Mouse (Mus musculus): ENCODE results near the gene Apoc1. TPM values are rescaled to one million over a fixed set of nuclear protein-coding genes. Genes with fewer than 3 reads are reported as not detected.

Apoc1 gene
- polyA plus RNA-seq, 1 experiment from 2014 or later: 14.6 TPM

- ATAC-seq (ENCODE audit: insufficient number of reproducible peaks, insufficient read depth, low FRiP score, low read depth): no peak
- Histone ChIP-seq H3K4me1 (ENCODE audit: control insufficient read depth in 2 of 2, insufficient read depth in 2 of 2, low read length in 2 of 2) (peaks cover 0 to 4% of the 10 kb centered on the region in 2 experiments; a peak in 1 of 4 replicates), H3K4me2 (ENCODE audit: low read length) (no peak within 1 kb of the TSS), H3K4me3 (ENCODE audit: control insufficient read depth in 1 of 2, insufficient read depth in 1 of 2, low read depth in 1 of 2, low read length in 2 of 2) (no peak within 1 kb of the TSS), H3K36me3 (ENCODE audit: control insufficient read depth, insufficient read depth, low read length) (no peaks in the 10 kb centered on the region), H3K27me3 (ENCODE audit: control insufficient read depth, insufficient read depth, low read length) (no peaks in the 10 kb centered on the region), H3K27ac (replicated peaks in 1 of 2; ENCODE audit: control insufficient read depth in 1 of 2, insufficient read depth in 1 of 2, low read depth in 2 of 2, low read length in 2 of 2) (no peak within 1 kb of the TSS), H3K9me3 (ENCODE audit: control insufficient read depth, low read length) (no peaks in the 10 kb centered on the region), H3K9ac (ENCODE audit: low read length) (0 out of 2 replicates have a peak within 1 kb of the TSS, but pooled peaks have one; percentile 21)
- 36% methylated on average over 8 of the region's 8 CpGs for WGBS
Measured at GRCm38 (mm10) chr7:19681202-19681694, 11.2 kb downstream of the Apoc1 start, which contains the start of the genes Gm44805 and Apoc4. TSS of gene Gm44805 (minus strand) at chr7:19681423. TSS of gene Apoc4 (minus strand) at chr7:19681479.

- no peak overlapping the region for H3K27ac ChIP-seq (replicated peaks in 1 of 2; ENCODE audit: control insufficient read depth in 1 of 2, insufficient read depth in 1 of 2, low read depth in 2 of 2, low read length in 2 of 2)
- ATAC-seq (ENCODE audit: insufficient number of reproducible peaks, insufficient read depth, low FRiP score, low read depth): no peak
- WGBS: 91% methylated on average over 2 of the region's 2 CpGs
- no peaks in the 10 kb centered on the region for H3K9me3 ChIP-seq (ENCODE audit: control insufficient read depth, low read length)
- no peak overlapping the region for H3K9ac ChIP-seq (ENCODE audit: low read length)
- H3K4me3 ChIP-seq (ENCODE audit: control insufficient read depth in 1 of 2, insufficient read depth in 1 of 2, low read depth in 1 of 2, low read length in 2 of 2): no peak overlapping the region
- no peaks in the 10 kb centered on the region for H3K27me3 ChIP-seq (ENCODE audit: control insufficient read depth, insufficient read depth, low read length)
- no peaks in the 10 kb centered on the region for H3K36me3 ChIP-seq (ENCODE audit: control insufficient read depth, insufficient read depth, low read length)
- no peak overlapping the region for H3K4me2 ChIP-seq (ENCODE audit: low read length)
- peaks cover 0 to 4% of the 10 kb centered on the region in 2 experiments; a peak in 1 of 4 replicates for H3K4me1 ChIP-seq (ENCODE audit: control insufficient read depth in 2 of 2, insufficient read depth in 2 of 2, low read length in 2 of 2)
Measured at GRCm38 (mm10) chr7:19680702-19681101, 11.8 kb downstream of the Apoc1 start.

- no peaks in the 10 kb centered on the region for H3K36me3 ChIP-seq (ENCODE audit: control insufficient read depth, insufficient read depth, low read length)
- WGBS: 89% methylated on average over 3 of the region's 3 CpGs
- H3K9me3 ChIP-seq (ENCODE audit: control insufficient read depth, low read length): no peaks in the 10 kb centered on the region
- no peak overlapping the region for H3K27ac ChIP-seq (replicated peaks in 1 of 2; ENCODE audit: control insufficient read depth in 1 of 2, insufficient read depth in 1 of 2, low read depth in 2 of 2, low read length in 2 of 2)
- H3K9ac ChIP-seq (ENCODE audit: low read length): no peak overlapping the region
- no peak overlapping the region for H3K4me3 ChIP-seq (ENCODE audit: control insufficient read depth in 1 of 2, insufficient read depth in 1 of 2, low read depth in 1 of 2, low read length in 2 of 2)
- no peak overlapping the region for H3K4me2 ChIP-seq (ENCODE audit: low read length)
- peaks cover 0 to 4% of the 10 kb centered on the region in 2 experiments; a peak in 1 of 4 replicates for H3K4me1 ChIP-seq (ENCODE audit: control insufficient read depth in 2 of 2, insufficient read depth in 2 of 2, low read length in 2 of 2)
- H3K27me3 ChIP-seq (ENCODE audit: control insufficient read depth, insufficient read depth, low read length): no peaks in the 10 kb centered on the region
- ATAC-seq (ENCODE audit: insufficient number of reproducible peaks, insufficient read depth, low FRiP score, low read depth): no peak
Measured at GRCm38 (mm10) chr7:19678901-19679300, 13.6 kb downstream of the Apoc1 start.

GRCm38 (mm10) chr7:19677872-19678271 is 14.6 kb downstream of the Apoc1 start, which contains the start of gene Apoc2:
TSS of gene Apoc2 (minus strand) at chr7:19677941.
- no peak within 1 kb of the TSS for H3K27ac ChIP-seq (replicated peaks in 1 of 2; ENCODE audit: control insufficient read depth in 1 of 2, insufficient read depth in 1 of 2, low read depth in 2 of 2, low read length in 2 of 2)
- no peaks in the 10 kb centered on the region for H3K27me3 ChIP-seq (ENCODE audit: control insufficient read depth, insufficient read depth, low read length)
- WGBS: 61% methylated on average over 8 of the region's 8 CpGs
- H3K4me3 ChIP-seq (ENCODE audit: control insufficient read depth in 1 of 2, insufficient read depth in 1 of 2, low read depth in 1 of 2, low read length in 2 of 2): no peak within 1 kb of the TSS
- no peak within 1 kb of the TSS for H3K4me2 ChIP-seq (ENCODE audit: low read length)
- no peak for ATAC-seq (ENCODE audit: insufficient number of reproducible peaks, insufficient read depth, low FRiP score, low read depth)
- H3K4me1 ChIP-seq (ENCODE audit: control insufficient read depth in 2 of 2, insufficient read depth in 2 of 2, low read length in 2 of 2): peaks cover 0 to 4% of the 10 kb centered on the region in 2 experiments; a peak in 1 of 4 replicates
- no peaks in the 10 kb centered on the region for H3K9me3 ChIP-seq (ENCODE audit: control insufficient read depth, low read length)
- no peak within 1 kb of the TSS for H3K9ac ChIP-seq (ENCODE audit: low read length)
- no peaks in the 10 kb centered on the region for H3K36me3 ChIP-seq (ENCODE audit: control insufficient read depth, insufficient read depth, low read length)

- H3K4me1 ChIP-seq (ENCODE audit: control insufficient read depth in 2 of 2, insufficient read depth in 2 of 2, low read length in 2 of 2): peaks cover 0 to 4% of the 10 kb centered on the region in 2 experiments; a peak in 1 of 4 replicates
- ATAC-seq (ENCODE audit: insufficient number of reproducible peaks, insufficient read depth, low FRiP score, low read depth): no peak
- no peaks in the 10 kb centered on the region for H3K9me3 ChIP-seq (ENCODE audit: control insufficient read depth, low read length)
- no peaks in the 10 kb centered on the region for H3K27me3 ChIP-seq (ENCODE audit: control insufficient read depth, insufficient read depth, low read length)
- H3K9ac ChIP-seq (ENCODE audit: low read length): no peak overlapping the region
- H3K27ac ChIP-seq (replicated peaks in 1 of 2; ENCODE audit: control insufficient read depth in 1 of 2, insufficient read depth in 1 of 2, low read depth in 2 of 2, low read length in 2 of 2): no peak overlapping the region
- no peaks in the 10 kb centered on the region for H3K36me3 ChIP-seq (ENCODE audit: control insufficient read depth, insufficient read depth, low read length)
- no peak overlapping the region for H3K4me2 ChIP-seq (ENCODE audit: low read length)
- H3K4me3 ChIP-seq (ENCODE audit: control insufficient read depth in 1 of 2, insufficient read depth in 1 of 2, low read depth in 1 of 2, low read length in 2 of 2): no peak overlapping the region
- 44% methylated on average over 1 of the region's 1 CpGs for WGBS
Measured at GRCm38 (mm10) chr7:19676662-19677061, 15.8 kb downstream of the Apoc1 start.

- 76% methylated on average over 10 of the region's 10 CpGs for WGBS
- no peaks in the 10 kb centered on the region for H3K27me3 ChIP-seq (ENCODE audit: control insufficient read depth, insufficient read depth, low read length)
- no peaks in the 10 kb centered on the region for H3K9me3 ChIP-seq (ENCODE audit: control insufficient read depth, low read length)
- no peak for ATAC-seq (ENCODE audit: insufficient number of reproducible peaks, insufficient read depth, low FRiP score, low read depth)
- H3K4me3 ChIP-seq (ENCODE audit: control insufficient read depth in 1 of 2, insufficient read depth in 1 of 2, low read depth in 1 of 2, low read length in 2 of 2): no peak overlapping the region
- H3K9ac ChIP-seq (ENCODE audit: low read length): no peak overlapping the region
- no peaks in the 10 kb centered on the region for H3K36me3 ChIP-seq (ENCODE audit: control insufficient read depth, insufficient read depth, low read length)
- no peaks in the 10 kb centered on the region; a peak in 1 of 4 replicates for H3K4me1 ChIP-seq (ENCODE audit: control insufficient read depth in 2 of 2, insufficient read depth in 2 of 2, low read length in 2 of 2)
- no peak overlapping the region for H3K4me2 ChIP-seq (ENCODE audit: low read length)
- H3K27ac ChIP-seq (replicated peaks in 1 of 2; ENCODE audit: control insufficient read depth in 1 of 2, insufficient read depth in 1 of 2, low read depth in 2 of 2, low read length in 2 of 2): no peak overlapping the region
Measured at GRCm38 (mm10) chr7:19675824-19676223, 16.6 kb downstream of the Apoc1 start.

- no peak for ATAC-seq (ENCODE audit: insufficient number of reproducible peaks, insufficient read depth, low FRiP score, low read depth)
- peaks cover 4% of the 10 kb centered on the region in 2 experiments; a peak in 3 of 4 replicates for H3K4me1 ChIP-seq (ENCODE audit: control insufficient read depth in 2 of 2, insufficient read depth in 2 of 2, low read length in 2 of 2)
- no peak overlapping the region for H3K27ac ChIP-seq (replicated peaks in 1 of 2; ENCODE audit: control insufficient read depth in 1 of 2, insufficient read depth in 1 of 2, low read depth in 2 of 2, low read length in 2 of 2)
- no peak overlapping the region for H3K4me3 ChIP-seq (ENCODE audit: control insufficient read depth in 1 of 2, insufficient read depth in 1 of 2, low read depth in 1 of 2, low read length in 2 of 2)
- no peaks in the 10 kb centered on the region for H3K36me3 ChIP-seq (ENCODE audit: control insufficient read depth, insufficient read depth, low read length)
- 52% methylated on average over 14 of the region's 14 CpGs for WGBS
- H3K9ac ChIP-seq (ENCODE audit: low read length): no peak overlapping the region
- no peaks in the 10 kb centered on the region for H3K27me3 ChIP-seq (ENCODE audit: control insufficient read depth, insufficient read depth, low read length)
- no peaks in the 10 kb centered on the region for H3K9me3 ChIP-seq (ENCODE audit: control insufficient read depth, low read length)
- H3K4me2 ChIP-seq (ENCODE audit: low read length): no peak overlapping the region
Measured at GRCm38 (mm10) chr7:19673083-19673699, 19.3 kb downstream of the Apoc1 start.

Measured in heart, embryonic 14.5 days (tissue).